Mouse (Mus musculus): Measurements from ENCODE around the gene Svep1.
A peak's percentile ranks its signal among the peaks of the same experiment; 100 is the strongest.

The Svep1 gene

GRCm38 (mm10) chr4:58085340-58085739 is 121.3 kb downstream of the Svep1 start:
- DNase-seq (ENCODE audit: extremely low read depth, low read depth, low spot score): no peak

GRCm38 (mm10) chr4:58084155-58084554 is 122.5 kb downstream of the Svep1 start:
- DNase-seq (ENCODE audit: extremely low read depth, low read depth, low spot score): no peak

- DNase-seq (ENCODE audit: extremely low read depth, low read depth, low spot score): no peak
Observed at GRCm38 (mm10) chr4:58082588-58082987, 124.1 kb downstream of the Svep1 start.

GRCm38 (mm10) chr4:58079631-58080030 is 127.0 kb downstream of the Svep1 start:
- DNase-seq (ENCODE audit: extremely low read depth, low read depth, low spot score): peak; percentile 4

GRCm38 (mm10) chr4:58077950-58078349 is 128.7 kb downstream of the Svep1 start:
- DNase-seq (ENCODE audit: extremely low read depth, low read depth, low spot score): no peak

GRCm38 (mm10) chr4:58077536-58077935 is 129.1 kb downstream of the Svep1 start:
- no peak for DNase-seq (ENCODE audit: extremely low read depth, low read depth, low spot score)

- no peak for DNase-seq (ENCODE audit: extremely low read depth, low read depth, low spot score)
Observed at GRCm38 (mm10) chr4:58072888-58073287, 133.8 kb downstream of the Svep1 start.

- no peak for DNase-seq (ENCODE audit: extremely low read depth, low read depth, low spot score)
Observed at GRCm38 (mm10) chr4:58068886-58069285, 137.8 kb downstream of the Svep1 start.

- no peak for DNase-seq (ENCODE audit: extremely low read depth, low read depth, low spot score)
Observed at GRCm38 (mm10) chr4:58064721-58065120, 141.9 kb downstream of the Svep1 start.

- no peak for DNase-seq (ENCODE audit: extremely low read depth, low read depth, low spot score)
Observed at GRCm38 (mm10) chr4:58062933-58063332, 143.7 kb downstream of the Svep1 start.

- no peak for DNase-seq (ENCODE audit: extremely low read depth, low read depth, low spot score)
Observed at GRCm38 (mm10) chr4:58055653-58056052, 151.0 kb downstream of the Svep1 start.

GRCm38 (mm10) chr4:58054441-58054840 is 152.2 kb downstream of the Svep1 start:
- DNase-seq (ENCODE audit: extremely low read depth, low read depth, low spot score): no peak

- DNase-seq (ENCODE audit: extremely low read depth, low read depth, low spot score): no peak
Observed at GRCm38 (mm10) chr4:58050746-58051145, 155.9 kb downstream of the Svep1 start.

- no peak for DNase-seq (ENCODE audit: extremely low read depth, low read depth, low spot score)
Observed at GRCm38 (mm10) chr4:58050276-58050675, 156.4 kb downstream of the Svep1 start.

GRCm38 (mm10) chr4:58044833-58045232 is 161.8 kb downstream of the Svep1 start:
- DNase-seq (ENCODE audit: extremely low read depth, low read depth, low spot score): no peak

- DNase-seq (ENCODE audit: extremely low read depth, low read depth, low spot score): no peak
Observed at GRCm38 (mm10) chr4:58044356-58044755, 162.3 kb downstream of the Svep1 start.

GRCm38 (mm10) chr4:58040093-58040492 is 166.6 kb downstream of the Svep1 start:
- no peak for DNase-seq (ENCODE audit: extremely low read depth, low read depth, low spot score)

GRCm38 (mm10) chr4:58037096-58037705 is 169.5 kb downstream of the Svep1 start:
- DNase-seq (ENCODE audit: extremely low read depth, low read depth, low spot score): no peak

- no peak for DNase-seq (ENCODE audit: extremely low read depth, low read depth, low spot score)
Observed at GRCm38 (mm10) chr4:58034663-58035062, 172.0 kb downstream of the Svep1 start.

- no peak for DNase-seq (ENCODE audit: extremely low read depth, low read depth, low spot score)
Observed at GRCm38 (mm10) chr4:58032714-58033113, 173.9 kb downstream of the Svep1 start.

GRCm38 (mm10) chr4:58009024-58009423 is 197.6 kb downstream of the Svep1 start, which contains the start of gene Txndc8:
Gene Txndc8, minus strand, starts transcription at chr4:58009124.
- DNase-seq (ENCODE audit: extremely low read depth, low read depth, low spot score): no peak

- no peak for DNase-seq (ENCODE audit: extremely low read depth, low read depth, low spot score)
Observed at GRCm38 (mm10) chr4:58003501-58003900, 203.2 kb downstream of the Svep1 start.
